Mouse (Mus musculus): Measurements from ENCODE around the gene Itga2b. TPM values are rescaled to one million over a fixed set of nuclear protein-coding genes. Genes with fewer than 3 reads are reported as not detected.

The Itga2b gene
- polyA plus RNA-seq (2021; fragmentation: Nextera tagmentation) = 3.1 and 3.8 TPM in 2 replicates
- long read RNA-seq, experiment 1, partial matches to known transcripts = 2 of 3 reads
- long read RNA-seq, experiment 1, other reads (novel, unspliced or antisense) = 1 of 3 reads
- long read RNA-seq, experiment 2, partial matches to known transcripts = 3 of 6 reads
- long read RNA-seq, experiment 2, other reads (novel, unspliced or antisense) = 2 of 6 reads

GRCm38 (mm10) chr11:102469648-102470357 is at the start of gene Itga2b:
TSS of gene Itga2b (minus strand) at chr11:102470122.

GRCm38 (mm10) chr11:102447497-102447896 is 22.4 kb downstream of the Itga2b start, which contains the start of gene Fam171a2:
TSS of gene Fam171a2 (minus strand) at chr11:102447682.

DNA sequence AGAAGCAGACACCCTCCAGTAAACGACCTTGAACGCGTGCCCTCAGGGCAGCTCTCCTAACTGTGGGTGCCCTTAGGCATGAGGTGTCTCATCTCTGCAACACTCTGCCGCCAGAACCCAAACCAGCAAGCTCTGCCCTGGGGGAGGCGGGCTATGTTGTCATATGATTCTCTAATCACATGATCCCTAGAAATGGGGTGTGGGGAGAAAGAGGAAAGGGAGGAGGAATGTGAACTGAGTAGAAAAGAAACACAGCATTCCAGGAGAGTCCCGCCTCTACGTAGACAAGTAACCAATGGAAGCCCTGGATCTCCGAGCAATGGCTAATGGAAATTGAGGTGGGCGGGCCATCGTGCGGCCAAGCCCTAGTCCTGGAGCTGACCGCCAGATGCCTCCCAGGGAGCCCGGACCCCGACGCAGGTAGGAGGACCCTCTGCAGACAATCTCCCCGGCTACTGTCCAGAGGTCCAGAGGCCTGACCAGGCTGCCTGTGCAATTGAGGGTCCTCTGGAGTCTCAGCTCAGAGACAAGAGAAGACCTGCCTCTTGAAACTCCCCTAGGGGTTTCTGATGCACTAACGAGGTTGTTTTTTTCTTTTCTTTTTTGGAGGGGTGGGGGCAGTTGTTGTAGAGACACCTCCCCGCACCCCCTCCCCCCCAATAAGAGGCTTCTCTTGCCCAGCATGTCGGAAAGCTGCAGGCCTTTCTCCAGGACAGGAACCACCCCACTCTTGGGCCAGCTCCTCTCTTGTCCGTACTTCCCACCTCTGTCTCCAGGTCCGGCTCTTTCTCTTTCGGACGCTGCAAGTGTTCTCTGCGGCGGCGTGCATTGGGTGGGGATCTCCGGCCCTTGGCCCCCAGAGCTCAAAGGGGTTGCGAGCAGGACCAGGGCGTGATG is 39.6 kb downstream of the Itga2b start, which contains the start of gene Grn:
Gene Grn (plus strand): TSS at position 195 of the 897 bp plus-strand sequence.

DNA sequence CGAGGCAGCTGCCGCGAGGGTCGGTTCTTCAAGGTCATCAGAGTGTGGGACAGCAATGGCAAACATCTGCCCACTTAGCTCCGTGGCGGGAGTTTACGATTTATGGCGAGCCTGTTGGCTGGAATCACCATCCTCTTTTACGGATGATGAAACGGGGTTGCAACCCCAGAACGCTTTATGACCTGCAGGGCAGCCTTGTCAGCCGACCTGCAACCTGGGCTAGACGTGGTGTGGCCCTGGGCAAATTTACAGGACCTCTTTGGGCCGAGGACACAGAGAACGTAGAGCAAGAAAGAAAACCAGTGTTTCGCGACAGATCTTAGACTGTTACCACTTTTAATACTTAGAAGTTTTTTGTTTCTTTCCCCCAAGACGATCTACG is 62.1 kb downstream of the Itga2b start, which contains the start of gene Slc25a39:
Gene Slc25a39 (minus strand): TSS at position 113 of the 382 bp plus-strand sequence.

Small RNAs within 50 kb of the gene (microRNA-seq; reads per million reads assigned to microRNA genes)
- gene Mir6930 = 0.64 reads per million

Other genes with a start within 250 kb of the Itga2b start
- gene Hdac5, start 240.0 kb downstream of the Itga2b start, polyA plus RNA-seq (2021; fragmentation: Nextera tagmentation) = 47.2 and 53.7 TPM in 2 replicates
- 0.78 and 0.94 TPM in 2 replicates for gene BC030867, start 221.2 kb downstream of the Itga2b start, polyA plus RNA-seq (2021; fragmentation: Nextera tagmentation)
- 0.85 and 1.0 TPM in 2 replicates for gene Asb16, start 201.4 kb downstream of the Itga2b start, polyA plus RNA-seq (2021; fragmentation: Nextera tagmentation)
- gene Tmub2, start 185.2 kb downstream of the Itga2b start, polyA plus RNA-seq (2021; fragmentation: Nextera tagmentation) = 78.0 and 93.2 TPM in 2 replicates
- 7.8 and 8.8 TPM in 2 replicates for gene Atxn7l3, start 173.5 kb downstream of the Itga2b start, polyA plus RNA-seq (2021; fragmentation: Nextera tagmentation)
- 40.1 and 42.9 TPM in 2 replicates for gene Ubtf, start 150.4 kb downstream of the Itga2b start, polyA plus RNA-seq (2021; fragmentation: Nextera tagmentation)
- gene Slc4a1, start 103.9 kb downstream of the Itga2b start, polyA plus RNA-seq (2021; fragmentation: Nextera tagmentation) = not detected in 2 replicates
- gene Rundc3a, start 76.7 kb downstream of the Itga2b start, polyA plus RNA-seq (2021; fragmentation: Nextera tagmentation) = 43.5 and 51.4 TPM in 2 replicates
- gene Slc25a39, start 62.2 kb downstream of the Itga2b start, polyA plus RNA-seq (2021; fragmentation: Nextera tagmentation) = 150 and 172 TPM in 2 replicates
- 48.7 and 49.4 TPM in 2 replicates for gene Grn, start 39.8 kb downstream of the Itga2b start, polyA plus RNA-seq (2021; fragmentation: Nextera tagmentation)
- 1.1 and 2.2 TPM in 2 replicates for gene Fam171a2, start 22.4 kb downstream of the Itga2b start, polyA plus RNA-seq (2021; fragmentation: Nextera tagmentation)
- gene Gpatch8, start 86.3 kb upstream of the Itga2b start, polyA plus RNA-seq (2021; fragmentation: Nextera tagmentation) = 25.4 and 27.5 TPM in 2 replicates
- 4.4 and 8.1 TPM in 2 replicates for gene Gm11627, start 109.3 kb upstream of the Itga2b start, polyA plus RNA-seq (2021; fragmentation: Nextera tagmentation)
- gene Fzd2, start 134.3 kb upstream of the Itga2b start, polyA plus RNA-seq (2021; fragmentation: Nextera tagmentation) = 0.64 and 1.2 TPM in 2 replicates
- gene Meioc, start 193.6 kb upstream of the Itga2b start, polyA plus RNA-seq (2021; fragmentation: Nextera tagmentation) = 0.04 and 0.06 TPM in 2 replicates
- 36.4 and 37.0 TPM in 2 replicates for gene Ccdc43, start 227.7 kb upstream of the Itga2b start, polyA plus RNA-seq (2021; fragmentation: Nextera tagmentation)

Measured in layer of hippocampus, adult 6 months (tissue).